Mouse (Mus musculus) forebrain, embryonic 12.5 days (tissue): ENCODE results near the gene Vmn1r157. TPM values are rescaled to one million over a fixed set of nuclear protein-coding genes. Genes with fewer than 3 reads are reported as not detected.
"Not testable (repeated sequence)": the region's sequence is repeated elsewhere in the genome, so short reads cannot be mapped to it uniquely, and the experiment has no call there.

Experiments used
- ATAC-seq: fragments of 200-750 bp; cut with Nextera tagmentation; 2 replicates; pipeline ENCODE4 v1.8.0; 2017; ENCODE audit warnings: moderate TSS enrichment; ENCODE audit not compliant: low FRiP score
- H3K27ac ChIP-seq: fragments of 300-500 bp; sonication (generic); 2 replicates; pipeline ENCODE4 v1.5.1; 2016; ENCODE audit warnings: mild to moderate bottlenecking
- H3K27me3 ChIP-seq: fragments of 300-500 bp; sonication (generic); 2 replicates; pipeline ENCODE4 v1.6.1; 2016; ENCODE audit warnings: mild to moderate bottlenecking
- H3K36me3 ChIP-seq: fragments of 300-500 bp; sonication (generic); replicated peaks from 2 replicates; pipeline ENCODE4 v1.6.1; 2016; ENCODE audit warnings: mild to moderate bottlenecking
- H3K4me1 ChIP-seq: fragments of 300-500 bp; sonication (generic); 2 replicates; pipeline ENCODE4 v1.6.1; 2016
- H3K4me2 ChIP-seq: fragments of 300-500 bp; sonication (generic); 2 replicates; pipeline ENCODE4 v1.6.1; 2016; ENCODE audit warnings: mild to moderate bottlenecking, moderate library complexity
- H3K4me3 ChIP-seq: fragments of 300-500 bp; sonication (generic); replicated peaks from 2 replicates; pipeline ENCODE4 v1.5.1; 2016; ENCODE audit warnings: mild to moderate bottlenecking
- H3K9ac ChIP-seq: fragments of 300-500 bp; sonication (generic); 2 replicates; pipeline ENCODE4 v1.6.1; 2016; ENCODE audit warnings: mild to moderate bottlenecking
- H3K9me3 ChIP-seq: fragments of 300-500 bp; sonication (generic); 2 replicates; pipeline ENCODE4 v1.6.1; 2016
- WGBS: fragments of 180-500 bp; shearing (Covaris S2); methylation state at CpG from one replicate; pipeline ENCODE4 v1.1.7; 2016; 5-methylcytosine and 5-hydroxymethylcytosine counted together
- polyA plus RNA-seq: library from polyadenylated mRNA; unstranded; fragments of >200 nt; fragmentation: Nextera tagmentation; extraction: Ambion mirVana; gene quantifications from 2 replicates; pipeline ENCODE4 v1.2.1, GENCODE M21; 2016

The Vmn1r157 gene
- polyA plus RNA-seq = not detected in 2 replicates

DNA sequence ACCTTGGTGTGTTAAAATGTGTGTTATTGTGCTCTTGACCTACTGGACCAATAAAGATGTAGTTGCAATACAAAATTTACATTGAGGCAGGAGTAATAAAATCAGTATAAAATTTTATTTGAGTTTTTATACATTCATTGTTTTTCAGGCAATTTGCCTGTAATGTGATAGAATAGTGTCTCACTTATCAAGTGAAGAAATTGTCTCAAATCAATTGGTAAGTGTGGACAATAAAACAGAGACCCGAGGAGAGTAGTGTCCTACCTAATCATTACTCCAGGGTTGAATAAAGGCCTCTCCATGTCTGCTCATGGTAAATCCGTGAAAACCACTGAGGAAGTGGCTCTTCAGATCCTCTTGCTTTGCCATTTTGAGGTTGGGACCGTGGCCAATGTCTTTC lies at the start of gene Vmn1r157:
Gene Vmn1r157, plus strand, starts transcription at position 301 of the 400 bp plus-strand sequence.
- 42% methylated on average over 2 of the region's 3 CpGs for WGBS
- not testable (repeated sequence) for H3K27ac ChIP-seq, H3K4me2 ChIP-seq, H3K27me3 ChIP-seq, H3K4me1 ChIP-seq, ATAC-seq, H3K36me3 ChIP-seq, H3K9me3 ChIP-seq, H3K9ac ChIP-seq, H3K4me3 ChIP-seq

DNA sequence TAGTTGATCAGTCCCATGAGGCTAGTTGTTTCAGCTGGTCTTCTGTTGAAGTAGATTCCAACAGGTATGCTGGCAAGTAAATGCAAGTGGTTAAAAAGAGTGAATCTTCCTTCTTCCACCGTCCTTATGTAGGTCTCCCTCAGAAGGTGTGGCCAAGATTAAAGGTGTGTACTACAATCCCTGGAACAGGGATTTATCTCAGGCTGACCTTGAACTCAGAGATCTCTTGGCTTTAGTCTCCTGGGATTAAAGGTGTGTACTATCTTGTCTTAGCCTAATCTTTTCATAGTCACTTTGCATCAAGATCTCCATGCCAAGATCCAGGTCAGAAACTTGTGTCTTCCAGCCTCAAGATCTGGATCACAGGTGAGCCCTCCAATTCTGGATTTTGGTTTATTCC lies 41.9 kb upstream of the Vmn1r157 start, which contains the start of gene Gm4567:
Gene Gm4567, minus strand, starts transcription at position 101 of the 400 bp plus-strand sequence.
- H3K27me3 ChIP-seq, H3K9me3 ChIP-seq, ATAC-seq, H3K4me3 ChIP-seq, H3K4me2 ChIP-seq, H3K36me3 ChIP-seq, H3K27ac ChIP-seq, H3K9ac ChIP-seq, H3K4me1 ChIP-seq: not testable (repeated sequence)
- no CpG with 5 or more reads among the region's 1 CpGs for WGBS

DNA sequence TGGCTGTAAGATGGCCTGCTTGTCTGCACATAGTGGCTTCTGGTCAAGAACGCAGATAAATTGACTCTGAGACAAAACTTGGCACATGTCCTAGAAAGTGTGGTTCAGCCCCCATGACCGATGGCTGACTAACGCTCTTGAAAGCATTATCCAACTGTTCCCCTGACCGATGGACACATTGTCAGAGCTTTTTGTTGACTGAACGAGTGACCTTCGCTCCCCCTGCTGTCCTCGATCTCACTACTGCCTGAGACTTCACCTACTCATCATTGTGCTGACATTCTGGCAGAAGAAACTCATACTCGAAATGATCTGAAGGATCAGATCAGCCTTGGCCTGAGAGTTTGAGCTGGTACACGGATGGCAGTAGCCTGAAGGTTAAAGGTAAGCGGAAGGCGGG lies 14.5 kb downstream of the Vmn1r157 start:
- ATAC-seq, H3K36me3 ChIP-seq, H3K9me3 ChIP-seq, H3K4me1 ChIP-seq, H3K27ac ChIP-seq, H3K4me3 ChIP-seq, H3K27me3 ChIP-seq, H3K4me2 ChIP-seq, H3K9ac ChIP-seq: not testable (repeated sequence)
- 91% methylated on average over 7 of the region's 11 CpGs for WGBS

DNA sequence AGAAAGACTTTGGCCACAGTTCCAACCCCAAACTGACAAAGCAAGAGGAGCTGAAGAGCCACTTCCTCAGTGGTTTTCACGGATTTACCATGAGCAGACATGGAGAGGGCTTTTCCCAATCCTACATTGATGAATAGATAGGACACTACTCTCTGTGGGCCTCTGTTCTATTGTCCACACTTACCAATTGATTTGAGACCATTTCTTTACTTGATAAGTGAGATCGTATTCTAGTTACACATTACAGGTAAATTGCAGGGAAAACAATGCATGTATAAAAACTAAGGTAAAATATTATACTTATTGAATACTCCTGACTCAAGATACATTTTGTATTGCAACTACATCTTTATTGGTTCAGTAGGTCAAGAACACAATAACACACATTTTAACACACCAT lies 29.2 kb downstream of the Vmn1r157 start, which contains the start of gene Vmn1r158:
Gene Vmn1r158, minus strand, starts transcription at position 101 of the 400 bp plus-strand sequence.
- H3K9ac ChIP-seq, H3K4me2 ChIP-seq, H3K4me3 ChIP-seq, H3K27me3 ChIP-seq, H3K4me1 ChIP-seq, ATAC-seq, H3K36me3 ChIP-seq, H3K27ac ChIP-seq: not testable (repeated sequence)
- H3K9me3 ChIP-seq = peaks cover 11% of the 10 kb centered on the region
- 65% methylated on average over 2 of the region's 2 CpGs for WGBS

Other genes starting within 250 kb of the Vmn1r157 start
- not detected in 2 replicates for gene Vmn1r152, start 238.7 kb upstream of the Vmn1r157 start, polyA plus RNA-seq
- gene Gm8677, start 226.8 kb upstream of the Vmn1r157 start, polyA plus RNA-seq = not detected in 2 replicates
- gene Gm4201, start 196.4 kb upstream of the Vmn1r157 start, polyA plus RNA-seq = not detected in 2 replicates
- not detected in 2 replicates for gene Gm4565, start 173.6 kb upstream of the Vmn1r157 start, polyA plus RNA-seq
- not detected in 2 replicates for gene Vmn1r155, start 103.7 kb upstream of the Vmn1r157 start, polyA plus RNA-seq
- not detected in 2 replicates for gene Gm8693, start 69.4 kb upstream of the Vmn1r157 start, polyA plus RNA-seq
- not detected in 2 replicates for gene Gm4567, start 42.0 kb upstream of the Vmn1r157 start, polyA plus RNA-seq
- not detected in 2 replicates for gene Vmn1r158, start 29.1 kb downstream of the Vmn1r157 start, polyA plus RNA-seq
- not detected in 2 replicates for gene Vmn1r159, start 81.9 kb downstream of the Vmn1r157 start, polyA plus RNA-seq
- gene Vmn1r160, start 109.5 kb downstream of the Vmn1r157 start, polyA plus RNA-seq = not detected in 2 replicates
- gene Gm4214, start 223.0 kb downstream of the Vmn1r157 start, polyA plus RNA-seq = not detected in 2 replicates